In genomic region chr12:38780006-38780954, GRCm38 (mm10) we compare ENCODE assay signal across 8 mouse cellular contexts. TPM values are rescaled to one million over a fixed set of nuclear protein-coding genes. Genes with fewer than 3 reads are reported as not detected.
DNase-seq lines count a peak whose midpoint lies in the region; ATAC-seq lines count a peak whose summit lies in the region.

No protein-coding gene starts in this region.

- H3K4me1 ChIP-seq in erythroblast, embryonic 14.5 days (ENCODE audit: control insufficient read depth), result peaks cover 13% of the 10 kb centered on the region

- peak; percentile 91 for DNase-seq in embryo, embryonic 10 days (ENCODE audit: low spot score)
- peak; percentile 29 for DNase-seq in gastrocnemius, postnatal 25 days
- DNase-seq in induced T-regulatory cell, adult 2 months (ENCODE audit: low read depth), result peak; percentile 31
- DNase-seq in left cerebral cortex, postnatal 36 days (ENCODE audit: low spot score in 2 of 2), result peak; percentile 62 to 73
- peak; percentile 50 to 53 for DNase-seq in right cerebral cortex, postnatal 36 days (ENCODE audit: low spot score in 2 of 2)

- no peak for ATAC-seq in erythroblast, adult 5-6 weeks (replicated peaks; ENCODE audit: low FRiP score, poor library complexity, severe bottlenecking)
- peak; percentile 54 for ATAC-seq in megakaryocyte-erythroid progenitor cell, adult 5-6 weeks (replicated peaks; ENCODE audit: low FRiP score, low TSS enrichment, poor library complexity, severe bottlenecking)

- H3K4me3 ChIP-seq in erythroblast, embryonic 14.5 days (replicated peaks), result peak overlapping the region; percentile 41

- H3K27me3 ChIP-seq in erythroblast, embryonic 14.5 days (ENCODE audit: control insufficient read depth), result peaks cover 23% of the 10 kb centered on the region

- H3K9me3 ChIP-seq in erythroblast, embryonic 14.5 days (ENCODE audit: control insufficient read depth, low read length), result no peaks in the 10 kb centered on the region

- intact Hi-C loops in left cerebral cortex, postnatal 36 days (cut with DNase I), result loop anchor here (1.0 to 10.0 kb wide), 2 partner anchors 438 to 635 kb away; no protein-coding TSS in a partner anchor

- no peaks in the 10 kb centered on the region for H3K36me3 ChIP-seq in erythroblast, embryonic 14.5 days (ENCODE audit: control insufficient read depth)

RNA-seq across cellular contexts. Expression of gene Etv1, which starts 1.1 kb away (rescaled TPM):
- polyA plus RNA-seq in erythroblast, embryonic 14.5 days (2012), result not detected in 2 replicates
- 0.38 and 0.84 TPM in 2 replicates for total RNA-seq in erythroblast, adult 5-6 weeks (2015; ENCODE audit: low replicate concordance)
- total RNA-seq in erythroblast, adult 5-6 weeks (2017; ENCODE audit: low replicate concordance), result 1.0 and 1.7 TPM in 2 replicates
- total RNA-seq in gastrocnemius, postnatal 25 days (2021), result 1 to 10 TPM; 2.6 to 5.3 TPM
- total RNA-seq in left cerebral cortex, postnatal 36 days (2021), result 10 to 100 TPM; 66.5 to 67.9 TPM
- not detected in 2 replicates for total RNA-seq in megakaryocyte-erythroid progenitor cell, adult 5-6 weeks (2014; fragmentation: Nextera tagmentation)
- not detected in 2 replicates for total RNA-seq in megakaryocyte-erythroid progenitor cell, adult 5-6 weeks (2017)

Comparison
In these comparisons a context has a peak if more than half of its experiments do, and no peak if none do; other contexts are left out.
1. DNase-seq: peak in every context shown above with its lines; median percentile 91 in embryo, embryonic 10 days; 68 in left cerebral cortex, postnatal 36 days; 52 in right cerebral cortex, postnatal 36 days; 31 in induced T-regulatory cell, adult 2 months; 29 in gastrocnemius, postnatal 25 days.
2. RNA of gene Etv1, which starts 1.1 kb away (total RNA-seq): 66.5 to 67.9 TPM in left cerebral cortex, postnatal 36 days; 2.6 to 5.3 TPM in gastrocnemius, postnatal 25 days, 0.38 to 1.7 TPM in erythroblast, adult 5-6 weeks and not detected in megakaryocyte-erythroid progenitor cell, adult 5-6 weeks; every median in the first group is over 10 times any median in the second.